Mouse (Mus musculus): ENCODE results near the gene Sik3. TPM values are rescaled to one million over a fixed set of nuclear protein-coding genes. Genes with fewer than 3 reads are reported as not detected.
"Not testable (repeated sequence)": the region's sequence is repeated elsewhere in the genome, so short reads cannot be mapped to it uniquely, and the experiment has no call there.

Sik3 gene
- polyA plus RNA-seq, 1 experiment from 2014 or later = 9.8 TPM

DNA sequence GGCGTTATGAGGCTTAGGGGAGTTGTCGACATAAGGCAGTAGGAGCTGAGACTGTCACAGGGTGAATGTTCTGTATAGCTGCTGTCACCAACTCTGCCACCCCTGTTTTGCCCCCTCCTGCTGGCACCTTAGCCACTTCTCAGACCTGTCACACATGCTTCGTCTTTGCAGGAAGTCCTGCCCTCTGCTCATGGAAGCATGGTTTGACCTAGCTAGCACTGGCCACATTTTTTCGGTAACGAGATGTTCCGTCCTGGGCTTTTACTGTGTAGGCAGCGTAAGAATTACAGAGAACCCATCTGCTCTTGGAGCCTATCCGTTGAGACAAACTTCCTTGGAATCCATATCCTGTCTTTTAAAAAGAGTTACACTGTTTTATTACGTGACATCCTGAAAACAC, 110.1 kb downstream of the Sik3 start:
- peaks cover 5% of the 10 kb centered on the region; the same call in 1 of the 2 replicates for H3K9me3 ChIP-seq
- H3K4me1 ChIP-seq = peaks cover 27% of the 10 kb centered on the region
- no peak for ATAC-seq (ENCODE audit: low FRiP score)
- H3K4me2 ChIP-seq = no peak overlapping the region
- H3K27ac ChIP-seq = no peak overlapping the region
- 0 out of 2 replicates have a peak, but pooled peaks cover 3% of the 10 kb centered on the region for H3K36me3 ChIP-seq (replicated peaks)
- H3K9ac ChIP-seq = no peak overlapping the region
- WGBS = 88% methylated on average over 9 of the region's 9 CpGs
- H3K4me3 ChIP-seq (replicated peaks) = no peak overlapping the region
- H3K27me3 ChIP-seq = no peaks in the 10 kb centered on the region

DNA sequence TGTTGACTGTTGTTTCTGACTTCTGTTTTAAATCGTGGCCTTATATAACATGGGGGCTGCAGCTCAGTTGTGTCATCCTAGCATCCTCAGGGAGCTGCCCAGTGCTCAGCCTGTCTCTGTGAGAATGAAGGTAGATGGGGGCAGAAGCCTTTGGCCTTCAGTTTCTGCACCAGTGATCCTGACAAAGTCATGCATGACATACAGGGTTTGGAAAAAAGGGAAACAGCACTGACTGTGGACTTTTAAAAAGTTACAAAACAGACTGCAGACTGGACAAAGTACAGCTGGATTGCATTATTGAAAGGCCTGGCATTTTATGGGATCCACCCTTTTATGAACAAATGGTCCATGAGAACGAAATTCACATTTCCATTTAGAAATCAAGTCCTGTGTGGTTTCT, 113.7 kb downstream of the Sik3 start:
- 0 out of 2 replicates have a peak, but pooled peaks cover 3% of the 10 kb centered on the region for H3K36me3 ChIP-seq (replicated peaks)
- H3K4me1 ChIP-seq = peaks cover 12% of the 10 kb centered on the region
- ATAC-seq (ENCODE audit: low FRiP score) = no peak
- H3K9me3 ChIP-seq = no peaks in the 10 kb centered on the region
- H3K9ac ChIP-seq = no peak overlapping the region
- no peak overlapping the region for H3K4me3 ChIP-seq (replicated peaks)
- H3K27me3 ChIP-seq = no peaks in the 10 kb centered on the region
- WGBS = 82% methylated on average over 2 of the region's 2 CpGs
- no peak overlapping the region for H3K4me2 ChIP-seq
- 0 out of 2 replicates have a peak overlapping the region, but pooled peaks have one; percentile 8 for H3K27ac ChIP-seq

DNA sequence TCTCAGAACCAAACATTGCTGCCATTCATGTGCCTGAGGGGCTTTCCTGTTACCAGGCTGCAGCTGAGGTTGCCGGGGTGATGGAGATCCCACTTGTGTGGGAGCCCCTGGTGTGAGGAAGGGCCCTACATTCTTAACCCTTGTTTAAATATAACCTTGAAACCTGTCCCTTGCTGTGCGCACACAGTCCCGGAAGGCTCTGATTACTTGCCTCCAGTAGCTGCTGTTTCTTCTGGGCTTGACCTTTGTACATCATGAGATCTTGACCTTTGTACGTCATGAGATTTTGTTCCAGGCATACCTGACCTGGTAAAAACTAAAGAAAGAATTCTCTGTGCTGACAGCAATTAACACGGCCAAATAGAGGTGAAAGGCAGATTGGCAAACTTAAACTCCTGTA, 114.7 kb downstream of the Sik3 start:
- peaks cover 12% of the 10 kb centered on the region for H3K4me1 ChIP-seq
- no peak for ATAC-seq (ENCODE audit: low FRiP score)
- no peaks in the 10 kb centered on the region for H3K9me3 ChIP-seq
- no peak overlapping the region for H3K4me2 ChIP-seq
- no peak overlapping the region for H3K9ac ChIP-seq
- WGBS = 34% methylated on average over 5 of the region's 5 CpGs
- H3K4me3 ChIP-seq (replicated peaks) = no peak overlapping the region
- H3K36me3 ChIP-seq (replicated peaks) = 0 out of 2 replicates have a peak, but pooled peaks cover 3% of the 10 kb centered on the region
- H3K27ac ChIP-seq = no peak overlapping the region
- no peaks in the 10 kb centered on the region for H3K27me3 ChIP-seq

DNA sequence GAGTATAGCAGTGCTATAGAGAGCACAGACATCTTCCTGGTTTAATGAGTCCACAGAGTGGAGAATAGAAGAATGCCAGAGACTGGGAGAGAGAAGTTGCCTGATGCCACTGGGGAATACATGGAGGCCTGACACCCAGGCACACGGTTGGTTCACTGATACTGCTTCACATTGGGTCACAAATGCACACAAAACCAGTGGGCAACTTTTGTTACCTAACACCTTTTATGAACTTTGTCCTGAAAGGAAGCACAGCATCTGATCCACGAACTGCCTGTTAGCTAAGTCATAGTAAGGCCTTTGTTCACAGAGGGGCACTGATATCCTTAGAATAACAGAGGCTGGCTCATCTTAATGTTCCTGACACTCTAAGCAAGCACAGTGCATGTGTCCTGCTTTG, 116.6 kb downstream of the Sik3 start:
- H3K4me1 ChIP-seq = peaks cover 12% of the 10 kb centered on the region
- H3K27me3 ChIP-seq = no peaks in the 10 kb centered on the region
- H3K27ac ChIP-seq = no peak overlapping the region
- H3K36me3 ChIP-seq (replicated peaks) = no peaks in the 10 kb centered on the region
- H3K9me3 ChIP-seq = no peaks in the 10 kb centered on the region
- no peak for ATAC-seq (ENCODE audit: low FRiP score)
- no peak overlapping the region for H3K4me2 ChIP-seq
- 74% methylated on average over 2 of the region's 2 CpGs for WGBS
- no peak overlapping the region for H3K9ac ChIP-seq
- no peak overlapping the region for H3K4me3 ChIP-seq (replicated peaks)

DNA sequence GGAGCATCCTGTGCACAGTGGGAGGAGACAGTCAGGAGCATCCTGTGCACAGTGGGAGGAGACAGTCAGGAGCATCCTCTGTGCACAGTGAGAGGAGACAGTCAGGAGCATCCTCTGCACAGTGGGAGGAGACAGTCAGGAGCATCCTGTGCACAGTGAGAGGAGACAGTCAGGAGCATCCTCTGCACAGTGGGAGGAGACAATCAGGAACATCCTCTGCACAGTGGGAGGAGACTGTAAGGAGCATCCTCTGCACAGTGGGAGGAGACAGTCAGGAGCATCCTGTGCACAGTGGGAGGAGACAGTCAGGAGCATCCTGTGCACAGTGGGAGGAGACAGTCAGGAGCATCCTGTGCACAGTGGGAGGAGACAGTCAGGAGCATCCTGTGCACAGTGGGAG, 120.2 kb downstream of the Sik3 start:
- not testable (repeated sequence) for H3K9ac ChIP-seq; H3K27me3 ChIP-seq; H3K4me1 ChIP-seq; H3K9me3 ChIP-seq; H3K27ac ChIP-seq; ATAC-seq (ENCODE audit: low FRiP score); H3K36me3 ChIP-seq (replicated peaks); H3K4me3 ChIP-seq (replicated peaks); H3K4me2 ChIP-seq

DNA sequence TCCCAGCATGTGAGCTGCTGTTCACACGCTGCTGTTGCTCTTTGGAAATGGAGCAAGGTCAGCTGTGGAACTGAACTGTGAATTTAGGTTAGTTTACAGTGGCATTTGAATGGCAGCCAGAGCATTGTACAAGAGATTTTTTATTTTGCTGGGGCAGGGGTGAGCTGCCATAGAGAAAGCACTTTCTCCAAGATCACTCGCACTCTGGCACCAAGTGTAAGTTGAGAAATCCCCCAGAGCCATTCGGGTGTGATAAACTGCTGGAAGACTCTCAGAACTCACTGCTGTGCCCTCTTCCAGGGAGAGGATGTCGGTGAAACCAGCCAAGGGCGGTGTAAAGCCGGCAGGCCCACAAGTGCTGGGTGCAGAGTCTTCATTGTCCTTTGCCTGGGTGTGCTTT, 126.2 kb downstream of the Sik3 start:
- Histone ChIP-seq H3K36me3 (replicated peaks) (no peaks in the 10 kb centered on the region), H3K27ac (no peak overlapping the region)
- 76% methylated on average over 6 of the region's 6 CpGs for WGBS

DNA sequence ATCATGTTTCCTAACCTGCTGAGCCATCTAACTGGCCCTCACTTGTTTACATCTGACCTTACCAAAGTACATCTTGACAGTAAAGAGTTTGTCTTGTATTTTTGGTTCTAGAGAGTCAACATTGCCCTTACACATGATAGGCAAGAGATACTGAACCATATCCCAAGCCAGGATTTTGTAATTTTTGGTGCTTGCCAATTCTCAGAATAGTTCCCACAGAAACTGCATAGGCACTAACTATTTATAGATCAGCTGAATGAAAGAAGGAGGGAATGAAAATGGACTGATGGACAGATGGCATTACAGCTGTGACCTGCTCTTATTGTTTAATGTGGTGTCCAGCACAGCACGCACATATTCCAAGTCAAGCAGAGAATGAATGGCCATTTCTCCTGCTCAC, 128.2 kb downstream of the Sik3 start:
- H3K4me3 ChIP-seq (replicated peaks) = no peak overlapping the region
- H3K36me3 ChIP-seq (replicated peaks) = no peaks in the 10 kb centered on the region
- H3K4me1 ChIP-seq = no peaks in the 10 kb centered on the region; the same call in 1 of the 2 replicates
- no peaks in the 10 kb centered on the region for H3K27me3 ChIP-seq
- no peak overlapping the region for H3K9ac ChIP-seq
- ATAC-seq (ENCODE audit: low FRiP score) = no peak
- 80% methylated on average over 1 of the region's 1 CpGs for WGBS
- H3K27ac ChIP-seq = no peak overlapping the region
- H3K4me2 ChIP-seq = no peak overlapping the region
- no peaks in the 10 kb centered on the region for H3K9me3 ChIP-seq

More for the DNA sequence above, 126.2 kb downstream of the Sik3 start:
- Histone ChIP-seq H3K4me2 (no peak overlapping the region), H3K4me3 (replicated peaks) (no peak overlapping the region), H3K4me1 (no peaks in the 10 kb centered on the region; the same call in 1 of the 2 replicates), H3K9ac (no peak overlapping the region), H3K9me3 (no peaks in the 10 kb centered on the region), H3K27me3 (no peaks in the 10 kb centered on the region)
- no peak for ATAC-seq (ENCODE audit: low FRiP score)

DNA sequence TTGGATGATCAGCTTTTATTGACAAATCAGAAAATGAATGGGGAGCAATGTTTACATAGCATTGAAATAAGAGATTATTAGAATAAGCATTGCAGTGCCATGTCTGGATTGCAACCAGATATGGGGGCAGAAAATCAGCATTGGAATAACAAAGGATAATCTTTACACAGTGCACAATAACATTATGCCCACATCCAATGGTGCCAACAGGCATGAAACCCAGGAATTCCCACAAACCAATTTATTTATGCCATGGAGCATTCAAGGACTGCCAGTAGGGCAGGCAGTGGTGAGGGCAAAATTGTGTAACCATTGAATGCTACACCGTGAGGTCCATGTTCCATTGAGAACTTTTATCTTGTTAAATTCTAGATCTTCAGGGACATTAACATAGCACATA, 129.4 kb downstream of the Sik3 start:
- Histone ChIP-seq H3K27ac (no peak overlapping the region), H3K9ac (no peak overlapping the region), H3K36me3 (replicated peaks) (no peaks in the 10 kb centered on the region), H3K27me3 (no peaks in the 10 kb centered on the region), H3K4me3 (replicated peaks) (no peak overlapping the region), H3K4me1 (peaks cover 4% of the 10 kb centered on the region; the same call in 1 of the 2 replicates), H3K4me2 (no peak overlapping the region), H3K9me3 (no peaks in the 10 kb centered on the region)
- 80% methylated on average over 1 of the region's 1 CpGs for WGBS
- no peak for ATAC-seq (ENCODE audit: low FRiP score)

DNA sequence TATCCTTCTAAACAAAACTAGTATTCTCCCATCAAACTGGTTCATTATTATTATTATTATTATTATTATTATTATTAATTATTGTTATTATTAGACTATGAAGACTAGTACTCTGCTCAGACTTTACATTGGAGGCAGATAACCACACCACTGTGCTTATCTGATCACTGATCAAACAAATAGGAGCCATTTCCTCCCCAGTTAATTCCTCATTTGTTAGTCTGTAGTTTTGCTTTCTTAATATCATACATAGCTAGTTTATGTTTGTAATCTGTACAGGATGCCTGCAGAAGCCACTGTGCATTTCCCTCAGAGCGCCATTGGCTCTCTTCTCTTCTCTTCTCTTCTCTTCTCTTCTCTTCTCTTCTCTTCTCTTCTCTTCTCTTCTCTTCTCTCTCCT, 129.9 kb downstream of the Sik3 start:
- no peak overlapping the region for H3K4me2 ChIP-seq
- peaks cover 4% of the 10 kb centered on the region; the same call in 1 of the 2 replicates for H3K4me1 ChIP-seq
- H3K9me3 ChIP-seq = no peaks in the 10 kb centered on the region
- no peak for ATAC-seq (ENCODE audit: low FRiP score)
- no peaks in the 10 kb centered on the region for H3K27me3 ChIP-seq
- WGBS = 92% methylated on average over 1 of the region's 1 CpGs
- H3K9ac ChIP-seq = no peak overlapping the region
- no peak overlapping the region for H3K27ac ChIP-seq
- H3K4me3 ChIP-seq (replicated peaks) = no peak overlapping the region
- H3K36me3 ChIP-seq (replicated peaks) = no peaks in the 10 kb centered on the region

DNA sequence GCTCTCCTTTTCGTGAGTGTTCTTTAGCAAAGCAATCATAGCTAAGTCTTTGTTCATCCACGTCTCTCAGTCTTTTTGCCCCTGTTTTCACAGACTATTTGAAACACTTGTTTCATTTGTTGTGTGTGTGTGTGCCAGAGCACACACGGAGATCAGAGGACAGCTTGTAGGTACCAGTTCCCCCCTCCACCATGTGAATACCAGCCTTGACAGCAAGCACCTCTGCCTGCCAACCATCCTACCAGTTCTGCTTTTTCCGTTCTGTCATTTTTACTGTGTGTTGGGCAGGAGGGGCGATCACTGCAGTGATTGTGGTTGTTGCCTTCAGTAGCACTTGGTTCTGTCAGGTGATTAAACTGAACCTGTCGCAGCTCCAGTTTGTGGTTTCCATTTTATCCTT, 132.4 kb downstream of the Sik3 start:
- H3K4me1 ChIP-seq = peaks cover 4% of the 10 kb centered on the region; the same call in 1 of the 2 replicates
- no peaks in the 10 kb centered on the region for H3K9me3 ChIP-seq
- no peak overlapping the region for H3K4me3 ChIP-seq (replicated peaks)
- no peak overlapping the region for H3K27ac ChIP-seq
- WGBS = 87% methylated on average over 6 of the region's 6 CpGs
- H3K4me2 ChIP-seq = no peak overlapping the region
- H3K27me3 ChIP-seq = no peaks in the 10 kb centered on the region
- H3K9ac ChIP-seq = no peak overlapping the region
- no peaks in the 10 kb centered on the region for H3K36me3 ChIP-seq (replicated peaks)
- ATAC-seq (ENCODE audit: low FRiP score) = no peak

DNA sequence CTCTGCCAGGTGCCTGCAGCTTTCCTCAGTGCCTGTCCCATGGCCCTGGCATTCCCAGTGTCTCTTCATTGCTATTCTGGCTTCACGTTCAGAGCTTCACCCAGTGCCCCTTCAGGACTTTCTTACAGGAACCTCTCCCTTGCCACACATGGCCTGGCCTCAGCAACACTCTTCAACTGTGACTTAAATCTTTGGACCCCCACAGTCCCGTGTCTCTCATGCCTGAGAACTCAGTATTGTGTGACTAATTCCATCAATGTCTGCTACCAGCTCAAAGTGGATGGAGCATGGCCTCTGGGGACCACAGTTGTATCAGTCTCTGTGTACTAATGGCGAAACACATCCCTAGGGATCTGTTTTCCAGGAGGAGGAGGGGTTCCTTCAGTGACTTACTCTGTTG, 133.8 kb downstream of the Sik3 start:
- Histone ChIP-seq H3K9ac (no peak overlapping the region), H3K27ac (no peak overlapping the region), H3K4me2 (no peak overlapping the region), H3K4me1 (peaks cover 4% of the 10 kb centered on the region; the same call in 1 of the 2 replicates), H3K27me3 (no peaks in the 10 kb centered on the region), H3K4me3 (replicated peaks) (no peak overlapping the region), H3K36me3 (replicated peaks) (no peaks in the 10 kb centered on the region), H3K9me3 (no peaks in the 10 kb centered on the region)
- 69% methylated on average over 3 of the region's 3 CpGs for WGBS
- no peak for ATAC-seq (ENCODE audit: low FRiP score)

DNA sequence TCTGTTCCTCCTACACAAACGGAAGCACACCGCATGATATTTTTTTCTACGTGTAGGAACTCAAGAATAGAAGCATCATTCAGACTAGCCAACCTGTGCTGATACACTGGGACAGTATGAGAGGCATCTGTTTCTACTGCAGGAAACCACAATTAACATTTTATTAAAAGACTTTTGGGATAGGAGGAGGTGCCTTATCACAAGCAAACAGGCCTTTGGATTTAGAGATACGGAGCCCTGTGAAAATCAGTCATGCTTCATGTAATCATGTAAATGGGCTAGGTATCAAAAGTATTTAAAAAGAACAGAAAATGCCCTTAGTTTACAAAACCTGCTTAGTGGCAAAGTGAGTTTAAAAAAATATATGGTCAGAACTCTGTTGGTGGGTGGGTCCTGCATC, 136.1 kb downstream of the Sik3 start:
- Histone ChIP-seq H3K4me1 (0 out of 2 replicates have a peak, but pooled peaks cover 8% of the 10 kb centered on the region), H3K36me3 (replicated peaks) (no peaks in the 10 kb centered on the region), H3K9ac (no peak overlapping the region), H3K4me2 (no peak overlapping the region), H3K27ac (no peak overlapping the region), H3K27me3 (no peaks in the 10 kb centered on the region), H3K9me3 (no peaks in the 10 kb centered on the region), H3K4me3 (replicated peaks) (no peak overlapping the region)
- no peak for ATAC-seq (ENCODE audit: low FRiP score)
- WGBS = 94% methylated on average over 4 of the region's 4 CpGs

DNA sequence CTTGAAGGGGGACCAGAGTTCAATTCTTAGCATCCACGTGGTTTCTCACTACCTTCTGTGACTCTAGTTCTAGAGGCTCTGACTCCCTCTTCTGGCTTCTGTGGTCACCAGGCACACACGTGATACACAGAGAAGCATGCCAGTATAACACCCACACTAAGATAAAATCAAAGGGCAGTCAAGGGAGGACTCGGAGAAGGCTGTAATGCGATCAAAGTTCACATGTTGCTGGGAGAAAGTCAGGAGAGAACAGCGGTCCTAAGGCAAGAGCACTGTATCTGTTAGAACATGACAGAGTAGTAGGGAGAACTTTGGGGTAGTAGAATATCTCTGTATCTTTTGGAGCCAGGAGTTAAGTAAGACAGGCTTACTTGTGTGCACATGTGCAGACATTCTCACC, 136.8 kb downstream of the Sik3 start:
- no peaks in the 10 kb centered on the region for H3K36me3 ChIP-seq (replicated peaks)
- ATAC-seq (ENCODE audit: low FRiP score) = no peak
- 85% methylated on average over 5 of the region's 5 CpGs for WGBS

More for the DNA sequence above, 136.8 kb downstream of the Sik3 start:
- 0 out of 2 replicates have a peak, but pooled peaks cover 8% of the 10 kb centered on the region for H3K4me1 ChIP-seq
- H3K27ac ChIP-seq = no peak overlapping the region
- no peaks in the 10 kb centered on the region for H3K27me3 ChIP-seq
- H3K4me2 ChIP-seq = no peak overlapping the region
- H3K9ac ChIP-seq = no peak overlapping the region
- no peaks in the 10 kb centered on the region for H3K9me3 ChIP-seq
- H3K4me3 ChIP-seq (replicated peaks) = no peak overlapping the region
